Mouse (Mus musculus): ENCODE measurements around the gene Vmn1r157. TPM values are rescaled to one million over a fixed set of nuclear protein-coding genes. Genes with fewer than 3 reads are reported as not detected.
"Not testable (repeated sequence)": the region's sequence is repeated elsewhere in the genome, so short reads cannot be mapped to it uniquely, and the experiment has no call there.

Vmn1r157 gene
- not detected in 2 replicates for polyA plus RNA-seq (2016; fragmentation: Nextera tagmentation; extraction: Ambion mirVana)

- 29% methylated on average over 2 of the region's 3 CpGs for WGBS
- H3K9ac ChIP-seq; ATAC-seq (ENCODE audit: insufficient number of reproducible peaks, insufficient read depth, low FRiP score, low TSS enrichment); H3K27ac ChIP-seq; H3K4me3 ChIP-seq; H3K4me1 ChIP-seq; H3K4me2 ChIP-seq (replicated peaks); H3K27me3 ChIP-seq; H3K36me3 ChIP-seq; H3K9me3 ChIP-seq: not testable (repeated sequence)
Observed at GRCm38 (mm10) chr7:22761397-22761796, at the start of gene Vmn1r157. Gene Vmn1r157, plus strand, starts transcription at chr7:22761697.

- H3K36me3 ChIP-seq; H3K4me2 ChIP-seq (replicated peaks); H3K9me3 ChIP-seq; H3K4me1 ChIP-seq; ATAC-seq (ENCODE audit: insufficient number of reproducible peaks, insufficient read depth, low FRiP score, low TSS enrichment); H3K27ac ChIP-seq; H3K4me3 ChIP-seq; H3K9ac ChIP-seq; H3K27me3 ChIP-seq: not testable (repeated sequence)
- WGBS = no CpG with 5 or more reads among the region's 1 CpGs
Observed at GRCm38 (mm10) chr7:22719610-22720009, 41.9 kb upstream of the Vmn1r157 start, which contains the start of gene Gm4567. Gene Gm4567, minus strand, starts transcription at chr7:22719710.

- H3K9ac ChIP-seq; H3K27ac ChIP-seq; H3K4me2 ChIP-seq (replicated peaks); H3K36me3 ChIP-seq; H3K27me3 ChIP-seq; ATAC-seq (ENCODE audit: insufficient number of reproducible peaks, insufficient read depth, low FRiP score, low TSS enrichment); H3K4me3 ChIP-seq; H3K9me3 ChIP-seq; H3K4me1 ChIP-seq: not testable (repeated sequence)
- WGBS = 93% methylated on average over 7 of the region's 11 CpGs
Observed at GRCm38 (mm10) chr7:22775981-22776380, 14.5 kb downstream of the Vmn1r157 start.

GRCm38 (mm10) chr7:22790682-22791081, 29.2 kb downstream of the Vmn1r157 start, which contains the start of gene Vmn1r158:
Gene Vmn1r158, minus strand, starts transcription at chr7:22790782.
- not testable (repeated sequence) for H3K9ac ChIP-seq; ATAC-seq (ENCODE audit: insufficient number of reproducible peaks, insufficient read depth, low FRiP score, low TSS enrichment); H3K4me3 ChIP-seq; H3K4me1 ChIP-seq; H3K4me2 ChIP-seq (replicated peaks); H3K27me3 ChIP-seq; H3K27ac ChIP-seq; H3K36me3 ChIP-seq
- 53% methylated on average over 2 of the region's 2 CpGs for WGBS
- peaks cover 15% of the 10 kb centered on the region; the same call in 1 of the 2 replicates for H3K9me3 ChIP-seq

Other genes starting within 250 kb of the Vmn1r157 start
- not detected in 2 replicates for gene Vmn1r152, start 238.7 kb upstream of the Vmn1r157 start, polyA plus RNA-seq (2016; fragmentation: Nextera tagmentation; extraction: Ambion mirVana)
- gene Gm8677, start 226.8 kb upstream of the Vmn1r157 start, polyA plus RNA-seq (2016; fragmentation: Nextera tagmentation; extraction: Ambion mirVana) = not detected in 2 replicates
- gene Gm4201, start 196.4 kb upstream of the Vmn1r157 start, polyA plus RNA-seq (2016; fragmentation: Nextera tagmentation; extraction: Ambion mirVana) = not detected in 2 replicates
- gene Gm4565, start 173.6 kb upstream of the Vmn1r157 start, polyA plus RNA-seq (2016; fragmentation: Nextera tagmentation; extraction: Ambion mirVana) = not detected in 2 replicates
- gene Vmn1r155, start 103.7 kb upstream of the Vmn1r157 start, polyA plus RNA-seq (2016; fragmentation: Nextera tagmentation; extraction: Ambion mirVana) = not detected in 2 replicates
- gene Gm8693, start 69.4 kb upstream of the Vmn1r157 start, polyA plus RNA-seq (2016; fragmentation: Nextera tagmentation; extraction: Ambion mirVana) = not detected in 2 replicates
- gene Gm4567, start 42.0 kb upstream of the Vmn1r157 start, polyA plus RNA-seq (2016; fragmentation: Nextera tagmentation; extraction: Ambion mirVana) = not detected in 2 replicates
- gene Vmn1r158, start 29.1 kb downstream of the Vmn1r157 start, polyA plus RNA-seq (2016; fragmentation: Nextera tagmentation; extraction: Ambion mirVana) = not detected in 2 replicates
- not detected in 2 replicates for gene Vmn1r159, start 81.9 kb downstream of the Vmn1r157 start, polyA plus RNA-seq (2016; fragmentation: Nextera tagmentation; extraction: Ambion mirVana)
- 0.29 TPM in 1 of 2 replicates, not detected in the other for gene Vmn1r160, start 109.5 kb downstream of the Vmn1r157 start, polyA plus RNA-seq (2016; fragmentation: Nextera tagmentation; extraction: Ambion mirVana)
- gene Gm4214, start 223.0 kb downstream of the Vmn1r157 start, polyA plus RNA-seq (2016; fragmentation: Nextera tagmentation; extraction: Ambion mirVana) = not detected in 2 replicates

Data from embryonic facial prominence, embryonic 12.5 days (tissue).